Mouse (Mus musculus) spleen, adult 2 months (tissue): ENCODE measurements around the gene Adal.

Experiments
- CTCF ChIP-seq: fragments of 200-500 bp; IDR thresholded peaks from 2 replicates; pipeline ENCODE4 v1.5.1; 2011; ENCODE audit warnings: mild to moderate bottlenecking, inconsistent platforms; ENCODE audit not compliant: insufficient read depth, insufficient read length, insufficient replicate concordance; ENCODE audit errors: extremely low read depth
- POLR2A ChIP-seq: fragments of 200-500 bp; IDR thresholded peaks from 2 replicates; pipeline ENCODE4 v1.6.1; 2011; ENCODE audit warnings: low read depth, low read length, inconsistent platforms

DNA sequence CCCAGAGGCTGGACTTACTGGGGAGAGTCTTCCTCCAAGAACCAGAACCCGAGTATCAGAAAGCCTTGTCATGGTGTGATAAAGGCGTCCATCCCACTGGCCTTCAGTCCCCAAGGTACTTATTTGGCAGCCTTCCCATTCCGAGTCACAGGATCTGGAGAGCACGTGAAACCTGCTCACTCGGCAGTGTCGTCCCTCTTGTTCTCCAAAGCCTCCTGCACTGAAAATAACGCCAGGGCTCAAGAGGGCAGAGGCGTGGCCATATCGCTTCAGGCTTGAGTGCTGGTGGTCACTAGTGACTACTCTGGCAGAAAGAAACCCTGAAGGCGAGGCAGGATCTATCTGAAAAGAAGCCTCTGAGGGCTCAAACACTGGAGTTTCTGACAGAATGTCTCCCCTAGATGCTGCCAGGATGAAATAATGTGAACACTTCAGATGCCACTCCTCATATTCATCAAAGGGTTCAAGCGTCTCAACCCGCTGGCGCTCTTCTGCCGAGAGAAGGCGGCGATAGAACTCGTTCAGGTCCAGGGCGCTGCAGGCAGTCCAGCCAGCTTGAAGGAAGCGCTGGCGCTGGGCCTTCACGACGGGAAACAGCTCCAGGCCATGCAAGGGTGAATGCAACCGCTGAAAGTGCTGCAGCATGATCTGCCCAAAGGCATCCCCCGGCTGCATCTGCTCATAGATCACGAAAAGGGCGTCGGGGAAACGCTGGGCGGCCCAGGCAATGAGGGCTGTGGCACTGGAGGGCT lies 786 bp upstream of the Adal start:
- TF ChIP-seq CTCF (no peak), POLR2A (no peak)
